Mouse (Mus musculus): ENCODE data around the gene Chst1. TPM values are rescaled to one million over a fixed set of nuclear protein-coding genes. Genes with fewer than 3 reads are reported as not detected.

The Chst1 gene
- polyA plus RNA-seq, 1 experiment from 2014 or later: 25.2 TPM

GRCm38 (mm10) chr2:92598941-92599486, 493 bp upstream of the Chst1 start:
- H3K9ac ChIP-seq (replicated peaks): peak overlapping the region; percentile 92
- 30% methylated on average over 9 of the region's 11 CpGs for WGBS
- peak; percentile 39; the same call in 1 of the 2 replicates for ATAC-seq (ENCODE audit: low FRiP score)
- H3K36me3 ChIP-seq: no peaks in the 10 kb centered on the region
- peaks cover 46% of the 10 kb centered on the region for H3K4me1 ChIP-seq
- no peaks in the 10 kb centered on the region for H3K9me3 ChIP-seq (replicated peaks)
- H3K4me2 ChIP-seq: peak overlapping the region; percentile 92
- 0 out of 2 replicates have a peak overlapping the region, but pooled peaks have one; percentile 19 for H3K27ac ChIP-seq (replicated peaks)
- H3K27me3 ChIP-seq (replicated peaks): 0 out of 2 replicates have a peak, but pooled peaks cover 10% of the 10 kb centered on the region
- H3K4me3 ChIP-seq (replicated peaks): peak overlapping the region; percentile 77

GRCm38 (mm10) chr2:92600348-92600670, 802 bp downstream of the Chst1 start:
- H3K4me3 ChIP-seq (replicated peaks): peak overlapping the region; percentile 77
- H3K4me1 ChIP-seq: peaks cover 57% of the 10 kb centered on the region
- ATAC-seq (ENCODE audit: low FRiP score): peak; percentile 12; the same call in 1 of the 2 replicates
- H3K36me3 ChIP-seq: no peaks in the 10 kb centered on the region
- no peaks in the 10 kb centered on the region for H3K9me3 ChIP-seq (replicated peaks)
- H3K9ac ChIP-seq (replicated peaks): peak overlapping the region; percentile 92
- peak overlapping the region; percentile 80 for H3K27ac ChIP-seq (replicated peaks)
- 0 out of 2 replicates have a peak, but pooled peaks cover 10% of the 10 kb centered on the region for H3K27me3 ChIP-seq (replicated peaks)
- under 1% methylated on average over 17 of the region's 17 CpGs for WGBS
- H3K4me2 ChIP-seq: peak overlapping the region; percentile 92

GRCm38 (mm10) chr2:92601246-92601645, 1.7 kb downstream of the Chst1 start:
- H3K4me3 ChIP-seq (replicated peaks): peak overlapping the region; percentile 77
- H3K27me3 ChIP-seq (replicated peaks): peaks cover 6% of the 10 kb centered on the region; the same call in 1 of the 2 replicates
- WGBS: 58% methylated on average over 4 of the region's 4 CpGs
- H3K4me1 ChIP-seq: peaks cover 57% of the 10 kb centered on the region
- H3K4me2 ChIP-seq: peak overlapping the region; percentile 92
- ATAC-seq (ENCODE audit: low FRiP score): no peak
- no peak overlapping the region for H3K27ac ChIP-seq (replicated peaks)
- peak overlapping the region; percentile 92 for H3K9ac ChIP-seq (replicated peaks)
- no peaks in the 10 kb centered on the region for H3K36me3 ChIP-seq
- no peaks in the 10 kb centered on the region for H3K9me3 ChIP-seq (replicated peaks)

GRCm38 (mm10) chr2:92602073-92602472, 2.6 kb downstream of the Chst1 start:
- peak overlapping the region; percentile 92 for H3K4me2 ChIP-seq
- H3K9ac ChIP-seq (replicated peaks): no peak overlapping the region
- no peaks in the 10 kb centered on the region; the same call in 1 of the 2 replicates for H3K27me3 ChIP-seq (replicated peaks)
- peak overlapping the region; percentile 77 for H3K4me3 ChIP-seq (replicated peaks)
- no peaks in the 10 kb centered on the region for H3K36me3 ChIP-seq
- ATAC-seq (ENCODE audit: low FRiP score): no peak
- 15% methylated on average over 12 of the region's 12 CpGs for WGBS
- H3K27ac ChIP-seq (replicated peaks): no peak overlapping the region
- no peaks in the 10 kb centered on the region for H3K9me3 ChIP-seq (replicated peaks)
- peaks cover 57% of the 10 kb centered on the region for H3K4me1 ChIP-seq

DNA sequence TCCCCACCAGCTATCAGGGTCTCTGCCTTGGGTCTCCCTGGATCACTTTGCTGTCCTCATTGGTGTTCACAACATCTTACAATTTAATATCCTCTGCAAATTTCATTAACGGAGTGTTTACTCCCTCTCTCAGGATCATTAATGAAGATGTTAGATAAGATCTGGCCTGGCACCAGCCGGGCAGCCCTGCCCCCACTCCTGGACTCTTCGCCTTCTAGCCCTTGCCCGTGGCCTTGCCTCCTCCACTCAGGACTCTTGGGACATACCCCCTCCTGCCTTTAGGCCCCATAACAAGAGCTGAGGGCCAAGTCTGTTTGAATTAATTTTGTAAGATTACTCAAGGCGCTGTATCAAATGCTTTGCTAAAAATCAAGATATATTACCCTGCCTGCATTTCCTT, 4.1 kb downstream of the Chst1 start:
- Histone ChIP-seq H3K27ac (replicated peaks) (no peak overlapping the region), H3K4me3 (replicated peaks) (no peak overlapping the region), H3K4me2 (peak overlapping the region; percentile 11; the same call in 1 of the 2 replicates), H3K9me3 (replicated peaks) (no peaks in the 10 kb centered on the region), H3K4me1 (peaks cover 66% of the 10 kb centered on the region), H3K36me3 (no peaks in the 10 kb centered on the region), H3K27me3 (replicated peaks) (no peaks in the 10 kb centered on the region; the same call in 1 of the 2 replicates), H3K9ac (replicated peaks) (no peak overlapping the region)
- no peak for ATAC-seq (ENCODE audit: low FRiP score)
- 61% methylated on average over 5 of the region's 5 CpGs for WGBS

- WGBS: 90% methylated on average over 5 of the region's 5 CpGs
- no peaks in the 10 kb centered on the region; the same call in 1 of the 2 replicates for H3K27me3 ChIP-seq (replicated peaks)
Measured at GRCm38 (mm10) chr2:92604565-92604964, 5.1 kb downstream of the Chst1 start.

GRCm38 (mm10) chr2:92605995-92606394, 6.5 kb downstream of the Chst1 start:
- no peaks in the 10 kb centered on the region; the same call in 1 of the 2 replicates for H3K27me3 ChIP-seq (replicated peaks)
- no peak overlapping the region for H3K4me2 ChIP-seq
- 75% methylated on average over 5 of the region's 5 CpGs for WGBS
- no peak for ATAC-seq (ENCODE audit: low FRiP score)
- H3K36me3 ChIP-seq: no peaks in the 10 kb centered on the region
- no peak overlapping the region for H3K27ac ChIP-seq (replicated peaks)
- no peak overlapping the region for H3K4me3 ChIP-seq (replicated peaks)
- H3K4me1 ChIP-seq: peaks cover 50% of the 10 kb centered on the region
- H3K9me3 ChIP-seq (replicated peaks): no peaks in the 10 kb centered on the region
- H3K9ac ChIP-seq (replicated peaks): no peak overlapping the region

More at GRCm38 (mm10) chr2:92604565-92604964, 5.1 kb downstream of the Chst1 start:
- no peaks in the 10 kb centered on the region for H3K36me3 ChIP-seq
- no peak overlapping the region for H3K4me2 ChIP-seq
- peaks cover 59% of the 10 kb centered on the region for H3K4me1 ChIP-seq
- ATAC-seq (ENCODE audit: low FRiP score): no peak
- H3K4me3 ChIP-seq (replicated peaks): no peak overlapping the region
- H3K9ac ChIP-seq (replicated peaks): no peak overlapping the region
- H3K27ac ChIP-seq (replicated peaks): no peak overlapping the region
- no peaks in the 10 kb centered on the region for H3K9me3 ChIP-seq (replicated peaks)

DNA sequence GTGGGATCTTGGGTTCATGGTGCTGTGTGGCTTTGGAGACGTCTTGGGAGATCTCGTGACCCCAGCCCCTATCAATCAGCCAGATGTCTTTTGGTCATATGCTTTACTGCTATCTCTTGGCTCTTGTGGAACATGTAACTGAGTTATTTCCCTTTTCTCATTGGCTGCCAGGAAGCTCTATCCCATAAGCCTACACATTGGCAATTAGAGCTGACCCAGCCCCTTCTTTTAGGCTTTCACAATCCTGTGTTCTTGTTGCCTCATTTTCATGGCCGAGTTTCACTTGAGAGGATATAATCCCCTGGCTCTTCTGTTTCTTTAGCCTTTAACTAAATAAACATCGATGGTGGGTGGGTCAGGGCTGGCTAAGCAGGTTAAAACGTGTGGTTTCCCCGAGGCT, 7.6 kb downstream of the Chst1 start:
- H3K36me3 ChIP-seq: peaks cover 5% of the 10 kb centered on the region; the same call in 1 of the 2 replicates
- peaks cover 39% of the 10 kb centered on the region for H3K4me1 ChIP-seq

GRCm38 (mm10) chr2:92607592-92607991, 8.1 kb downstream of the Chst1 start:
- H3K4me2 ChIP-seq: no peak overlapping the region
- no peaks in the 10 kb centered on the region; the same call in 1 of the 2 replicates for H3K27me3 ChIP-seq (replicated peaks)
- H3K4me1 ChIP-seq: peaks cover 34% of the 10 kb centered on the region
- H3K4me3 ChIP-seq (replicated peaks): no peak overlapping the region
- H3K9me3 ChIP-seq (replicated peaks): no peaks in the 10 kb centered on the region
- WGBS: 87% methylated on average over 3 of the region's 3 CpGs
- no peak overlapping the region for H3K9ac ChIP-seq (replicated peaks)
- peaks cover 8% of the 10 kb centered on the region; the same call in 1 of the 2 replicates for H3K36me3 ChIP-seq
- no peak overlapping the region for H3K27ac ChIP-seq (replicated peaks)
- ATAC-seq (ENCODE audit: low FRiP score): no peak

More for the DNA sequence above, 7.6 kb downstream of the Chst1 start:
- H3K9ac ChIP-seq (replicated peaks): no peak overlapping the region
- H3K27me3 ChIP-seq (replicated peaks): no peaks in the 10 kb centered on the region; the same call in 1 of the 2 replicates
- H3K27ac ChIP-seq (replicated peaks): no peak overlapping the region
- no peak for ATAC-seq (ENCODE audit: low FRiP score)
- 83% methylated on average over 6 of the region's 6 CpGs for WGBS
- no peak overlapping the region for H3K4me3 ChIP-seq (replicated peaks)
- no peaks in the 10 kb centered on the region for H3K9me3 ChIP-seq (replicated peaks)
- H3K4me2 ChIP-seq: no peak overlapping the region

DNA sequence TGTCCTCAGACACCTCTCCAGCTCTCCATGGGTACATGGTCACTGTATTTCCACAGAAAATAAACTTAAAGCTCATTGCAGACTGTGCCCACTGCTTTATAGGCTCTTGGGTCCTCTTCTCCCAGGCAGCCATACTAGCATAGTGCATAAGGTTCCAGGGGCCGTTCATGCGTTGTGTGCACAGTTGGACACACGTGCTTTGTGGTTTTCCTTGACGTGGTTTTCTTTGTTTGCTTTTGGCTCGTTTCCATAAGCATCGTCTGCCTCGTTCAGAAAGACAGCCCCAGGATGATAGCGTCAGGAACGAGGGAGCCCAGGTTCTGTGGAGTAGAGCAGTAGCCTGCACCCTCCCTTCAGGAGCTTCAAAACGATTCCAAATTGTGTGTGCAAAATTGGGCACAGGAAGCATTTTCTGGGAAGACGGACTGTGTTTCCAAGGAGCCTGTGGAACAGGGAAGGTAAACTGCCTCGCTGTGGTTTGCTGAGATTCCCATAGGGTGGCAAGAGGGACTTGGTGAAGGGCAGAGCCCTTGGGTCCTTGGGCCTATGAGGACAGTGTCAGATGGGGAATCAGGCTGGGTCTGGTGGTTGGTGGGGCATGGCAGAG, 8.6 kb downstream of the Chst1 start:
- Histone ChIP-seq H3K27ac (replicated peaks) (0 out of 2 replicates have a peak overlapping the region, but pooled peaks have one; percentile 33), H3K9ac (replicated peaks) (no peak overlapping the region), H3K36me3 (peaks cover 11% of the 10 kb centered on the region), H3K4me3 (replicated peaks) (no peak overlapping the region), H3K9me3 (replicated peaks) (no peaks in the 10 kb centered on the region), H3K4me1 (peaks cover 29% of the 10 kb centered on the region), H3K4me2 (no peak overlapping the region), H3K27me3 (replicated peaks) (no peaks in the 10 kb centered on the region; the same call in 1 of the 2 replicates)
- ATAC-seq (ENCODE audit: low FRiP score): no peak
- 47% methylated on average over 12 of the region's 12 CpGs for WGBS

DNA sequence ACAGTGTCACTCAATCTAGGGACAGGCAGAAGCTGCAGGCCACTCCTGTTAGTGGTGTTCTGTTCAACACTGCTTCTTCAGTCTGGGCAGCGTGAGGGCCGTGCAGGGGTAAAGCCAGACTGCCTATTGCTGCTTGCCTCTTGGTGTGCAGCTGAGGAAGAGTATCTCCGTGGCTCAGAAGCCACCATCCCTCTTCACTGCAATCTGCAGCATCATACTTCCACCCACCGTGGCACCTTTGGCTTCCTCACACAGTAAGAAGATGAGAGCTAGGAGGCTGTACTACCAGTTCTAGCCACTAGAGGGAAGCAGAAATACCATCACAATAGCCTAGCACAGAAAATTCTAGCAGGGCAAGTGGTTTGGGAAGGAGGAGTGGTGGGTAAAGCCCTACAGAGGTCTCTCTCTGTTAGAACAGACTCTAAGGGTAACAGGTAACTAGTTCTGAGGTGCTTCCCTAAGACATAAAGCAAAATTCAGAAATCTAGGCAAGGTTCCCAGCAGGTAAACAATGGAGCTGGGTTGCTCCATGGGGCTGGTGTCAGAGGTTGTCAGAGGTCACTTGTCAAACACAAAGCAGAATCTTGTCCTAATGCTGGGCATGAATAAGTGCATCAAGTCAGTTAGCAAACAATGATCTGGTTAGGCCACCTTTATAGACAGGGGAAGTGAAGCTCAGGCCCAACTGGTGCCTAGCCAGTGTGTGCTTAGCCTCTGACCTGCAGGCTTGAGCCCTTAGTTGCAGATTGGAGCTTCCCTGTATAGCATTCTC, 9.5 kb downstream of the Chst1 start:
- H3K4me2 ChIP-seq: no peak overlapping the region
- H3K27me3 ChIP-seq (replicated peaks): no peaks in the 10 kb centered on the region; the same call in 1 of the 2 replicates
- H3K9me3 ChIP-seq (replicated peaks): no peaks in the 10 kb centered on the region
- 0 out of 2 replicates have a peak overlapping the region, but pooled peaks have one; percentile 33 for H3K27ac ChIP-seq (replicated peaks)
- ATAC-seq (ENCODE audit: low FRiP score): peak; percentile 60; the same call in 1 of the 2 replicates
- H3K4me3 ChIP-seq (replicated peaks): no peak overlapping the region
- 51% methylated on average over 4 of the region's 4 CpGs for WGBS
- peaks cover 20% of the 10 kb centered on the region for H3K4me1 ChIP-seq
- peaks cover 20% of the 10 kb centered on the region for H3K36me3 ChIP-seq
- no peak overlapping the region for H3K9ac ChIP-seq (replicated peaks)
